Mouse (Mus musculus) embryonic facial prominence, embryonic 14.5 days (tissue): ENCODE results near the gene Mocs3. TPM values are rescaled to one million over a fixed set of nuclear protein-coding genes. Genes with fewer than 3 reads are reported as not detected.
A peak's percentile ranks its signal among the peaks of the same experiment; 100 is the strongest.

Source experiments
- ATAC-seq: fragments of 200-750 bp; cut with Nextera tagmentation; 2 replicates; pipeline ENCODE4 v1.8.0; 2017; ENCODE audit warnings: low read depth, moderate number of reproducible peaks, moderate TSS enrichment
- DNase-seq: peaks from one replicate; pipeline ENCODE4 v3.0.0-alpha.2; 2015; ENCODE audit warnings: low spot score
- H3K27ac ChIP-seq: fragments of 300-500 bp; sonication (generic); replicated peaks from 2 replicates; pipeline ENCODE4 v1.5.1; 2014; ENCODE audit warnings: low read depth, mild to moderate bottlenecking, low read length, moderate library complexity
- H3K27me3 ChIP-seq: fragments of 300-500 bp; sonication (generic); replicated peaks from 2 replicates; pipeline ENCODE4 v1.6.1; 2014; ENCODE audit warnings: low read length; ENCODE audit not compliant: control insufficient read depth, insufficient read depth
- H3K36me3 ChIP-seq: fragments of 300-500 bp; sonication (generic); 2 replicates; pipeline ENCODE4 v1.6.1; 2014; ENCODE audit warnings: low read length, mixed read lengths; ENCODE audit not compliant: control insufficient read depth, insufficient read depth
- H3K4me1 ChIP-seq: fragments of 300-500 bp; sonication (generic); 2 replicates; pipeline ENCODE4 v1.6.1; 2014; ENCODE audit warnings: antibody characterized with exemption, low read length; ENCODE audit not compliant: control insufficient read depth, insufficient read depth
- H3K4me2 ChIP-seq: fragments of 300-500 bp; sonication (generic); 2 replicates; pipeline ENCODE4 v1.6.1; 2014; ENCODE audit warnings: low read depth, mild to moderate bottlenecking, low read length, moderate library complexity, mixed read lengths
- H3K4me3 ChIP-seq: fragments of 300-500 bp; sonication (generic); 2 replicates; pipeline ENCODE4 v1.5.1; 2014; ENCODE audit warnings: low read depth, mild to moderate bottlenecking, low read length
- H3K9ac ChIP-seq: fragments of 300-500 bp; sonication (generic); 2 replicates; pipeline ENCODE4 v1.6.1; 2014; ENCODE audit warnings: low read depth, mild to moderate bottlenecking, low read length, moderate library complexity, mixed read lengths
- H3K9me3 ChIP-seq: fragments of 300-500 bp; sonication (generic); 2 replicates; pipeline ENCODE4 v1.6.1; 2016; ENCODE audit warnings: low read length; ENCODE audit not compliant: control insufficient read depth
- WGBS: fragments of 180-500 bp; shearing (Covaris S2); extraction: QIAGEN DNeasy Blood & Tissue Kit; methylation state at CpG from one replicate; pipeline ENCODE4 v1.1.7; 2014; 5-methylcytosine and 5-hydroxymethylcytosine counted together
- polyA plus RNA-seq: library from polyadenylated mRNA; unstranded; fragments of >200 nt; fragmentation: Nextera tagmentation; extraction: Ambion mirVana; gene quantifications from 2 replicates; pipeline ENCODE4 v1.2.1, GENCODE M21; 2014

Mocs3 gene
- polyA plus RNA-seq, 1 experiment from 2014 or later: 8.8 TPM

DNA sequence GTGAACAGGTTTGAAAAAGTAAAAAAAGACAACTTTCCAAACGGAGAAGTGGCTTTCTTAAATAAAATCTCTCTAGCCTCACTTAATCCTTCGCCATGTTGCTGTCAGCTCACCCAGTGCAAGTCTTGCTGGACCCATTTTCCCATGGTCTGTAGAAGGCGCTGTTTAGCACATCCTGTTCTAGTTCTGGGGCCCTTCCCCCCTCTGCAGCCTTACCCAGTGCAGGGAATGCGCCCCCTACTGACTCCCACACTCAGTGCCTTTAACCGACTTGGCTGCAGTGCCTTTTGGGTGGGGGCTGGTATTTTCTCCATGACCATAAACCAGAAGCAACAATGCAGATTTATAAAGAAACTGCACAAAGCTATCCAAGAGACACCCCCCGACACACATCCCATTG, 25.2 kb upstream of the Mocs3 start:
- ATAC-seq (peak; percentile 47; the same call in 1 of the 2 replicates), DNase-seq (peak; percentile 95)
- Histone ChIP-seq H3K4me2 (peak overlapping the region; percentile 59), H3K4me1 (peaks cover 23% of the 10 kb centered on the region), H3K9ac (peak overlapping the region; percentile 100), H3K4me3 (peak overlapping the region; percentile 97), H3K27me3 (no peaks in the 10 kb centered on the region), H3K9me3 (peaks cover 4% of the 10 kb centered on the region; the same call in 1 of the 2 replicates), H3K27ac (peak overlapping the region; percentile 99), H3K36me3 (peaks cover 37% of the 10 kb centered on the region)
- WGBS: 6% methylated on average over 6 of the region's 6 CpGs

DNA sequence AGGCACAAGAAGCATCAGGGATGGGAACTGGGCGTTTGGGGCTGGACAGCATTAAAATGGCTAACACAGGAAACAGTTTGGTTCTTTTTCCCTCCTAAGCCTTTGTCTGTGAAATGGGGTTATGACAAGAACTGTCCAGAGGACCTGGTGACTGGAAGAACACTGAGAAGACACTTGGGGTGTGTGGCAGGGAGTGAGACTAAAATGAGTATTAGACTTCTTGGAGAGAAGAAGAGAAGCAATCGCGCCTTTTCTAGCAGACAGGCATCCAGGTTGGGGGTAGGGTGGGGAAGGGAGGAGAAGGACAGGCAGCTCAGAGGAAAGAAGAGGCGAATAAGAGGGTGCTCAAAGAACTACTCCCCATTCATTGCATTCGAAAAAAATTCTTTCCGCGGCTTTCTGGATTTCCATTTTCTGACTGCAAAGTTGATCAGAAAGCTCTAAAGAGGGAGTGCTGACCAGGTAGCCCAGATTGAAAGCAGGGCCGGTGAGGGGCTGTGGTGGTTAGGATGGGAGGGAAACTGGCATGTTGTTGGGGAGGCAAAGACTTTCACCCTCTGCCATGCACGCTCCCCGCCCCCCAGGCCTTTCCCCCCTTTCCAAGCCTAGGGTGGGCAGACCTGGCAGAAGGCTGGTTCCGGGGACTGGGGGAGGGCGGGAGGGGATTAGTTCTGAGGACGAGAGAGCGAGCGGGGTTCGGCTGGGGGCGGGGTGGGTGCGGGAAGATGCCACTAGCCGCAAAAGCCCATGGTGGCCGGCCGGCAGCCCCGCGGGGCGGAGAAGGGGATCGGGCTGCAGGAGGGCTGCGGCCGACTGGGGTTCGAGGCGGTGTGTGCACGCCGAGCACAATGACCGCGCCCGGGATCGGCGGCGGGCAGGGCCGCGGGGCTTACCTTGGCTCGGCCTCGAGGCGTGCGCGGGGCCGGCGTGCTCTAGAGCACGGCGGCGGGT, 24.5 kb upstream of the Mocs3 start:
- Histone ChIP-seq H3K4me2 (peak overlapping the region; percentile 59), H3K4me1 (peaks cover 16% of the 10 kb centered on the region), H3K9ac (peak overlapping the region; percentile 100), H3K4me3 (peak overlapping the region; percentile 97), H3K9me3 (peaks cover 4% of the 10 kb centered on the region; the same call in 1 of the 2 replicates), H3K36me3 (peaks cover 44% of the 10 kb centered on the region), H3K27ac (peak overlapping the region; percentile 99), H3K27me3 (no peaks in the 10 kb centered on the region)
- 0% methylated on average over 31 of the region's 49 CpGs for WGBS
- ATAC-seq (peak; percentile 8; the same call in 1 of the 2 replicates), DNase-seq (peak; percentile 23)

DNA sequence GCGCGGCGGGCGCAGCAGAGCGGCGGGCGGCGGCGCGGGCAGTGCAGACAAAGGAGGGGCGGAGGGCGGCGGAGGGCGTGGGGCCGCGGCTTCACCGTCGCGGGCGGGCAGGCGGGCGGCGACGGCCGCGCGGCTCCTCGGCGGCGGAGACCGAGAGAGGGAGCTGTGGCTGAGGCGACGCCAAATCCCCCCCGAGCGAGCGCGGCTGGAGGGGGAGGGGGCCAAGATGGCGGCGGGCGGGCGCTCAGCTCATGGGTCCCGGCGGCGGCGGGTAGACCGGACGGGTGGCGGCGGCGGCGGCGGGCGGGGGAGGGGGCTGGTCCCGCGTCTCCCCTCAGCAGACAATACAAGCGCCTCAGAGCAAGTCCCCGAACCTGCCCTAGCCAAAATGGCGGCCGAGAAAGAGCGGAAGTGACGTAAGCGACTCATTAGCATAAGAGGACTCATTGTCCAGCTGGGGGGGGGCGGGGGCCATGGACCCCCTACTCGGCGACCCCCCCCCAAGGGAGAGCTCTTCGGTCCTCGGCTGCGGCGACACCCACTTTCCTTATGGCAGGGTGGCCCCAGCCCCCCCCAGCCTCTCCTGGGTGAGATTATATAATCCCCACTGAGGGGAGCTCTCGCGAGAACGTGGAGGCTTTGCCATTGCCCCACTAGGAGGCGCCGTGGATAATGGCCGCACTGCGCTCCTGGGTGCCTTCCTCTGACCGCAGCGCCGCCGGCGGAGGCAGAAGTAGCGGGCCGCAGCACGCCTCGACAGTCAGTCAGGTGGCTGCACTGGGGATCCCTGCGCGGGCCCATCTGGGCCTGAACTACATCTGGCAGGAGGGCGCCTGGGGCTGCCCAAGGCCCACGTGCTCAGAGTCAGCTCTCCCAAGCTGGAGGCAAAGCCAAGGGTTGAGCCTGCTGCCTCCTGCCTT, 23.4 kb upstream of the Mocs3 start, which contains the start of gene Adnp:
Gene Adnp (minus strand): TSS at position 388 of the 920 bp plus-strand sequence.
- 1% methylated on average over 21 of the region's 89 CpGs for WGBS
- DNase-seq: peak; percentile 98
- peaks cover 11% of the 10 kb centered on the region for H3K4me1 ChIP-seq
- ATAC-seq: peak; percentile 93
- peaks cover 54% of the 10 kb centered on the region for H3K36me3 ChIP-seq
- H3K27me3 ChIP-seq: no peaks in the 10 kb centered on the region
- H3K9me3 ChIP-seq: peaks cover 4% of the 10 kb centered on the region; the same call in 1 of the 2 replicates
- H3K4me2 ChIP-seq: peak within 1 kb of the TSS; percentile 59
- peak within 1 kb of the TSS; percentile 99 for H3K27ac ChIP-seq
- peak within 1 kb of the TSS; percentile 97 for H3K4me3 ChIP-seq
- H3K9ac ChIP-seq: peak within 1 kb of the TSS; percentile 100

DNA sequence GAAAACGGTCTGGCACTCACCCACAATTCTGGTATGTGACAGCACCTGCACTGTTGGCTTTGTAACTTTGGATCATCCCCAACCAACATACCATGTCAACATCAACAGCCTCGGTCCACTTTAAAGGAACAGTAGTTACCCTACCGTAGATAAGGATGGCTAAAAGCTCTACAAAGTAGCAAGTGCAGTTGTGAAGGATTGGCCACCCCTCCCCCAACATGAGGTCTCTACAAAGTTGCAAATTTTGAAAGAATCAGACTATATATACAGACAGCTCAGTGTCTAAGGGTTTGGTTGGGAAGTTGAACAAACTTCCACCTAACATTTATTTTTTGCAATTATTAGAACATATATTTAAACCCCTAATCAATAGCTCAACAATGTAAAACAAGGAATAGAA, 22.5 kb upstream of the Mocs3 start:
- 90% methylated on average over 3 of the region's 3 CpGs for WGBS
- H3K27me3 ChIP-seq: no peaks in the 10 kb centered on the region
- peak overlapping the region; percentile 38; the same call in 1 of the 2 replicates for H3K9ac ChIP-seq
- ATAC-seq: no peak
- H3K27ac ChIP-seq: peak overlapping the region; percentile 99
- peaks cover 63% of the 10 kb centered on the region for H3K36me3 ChIP-seq
- H3K4me2 ChIP-seq: peak overlapping the region; percentile 59
- DNase-seq: no peak
- H3K4me3 ChIP-seq: no peak overlapping the region
- H3K9me3 ChIP-seq: peaks cover 4% of the 10 kb centered on the region; the same call in 1 of the 2 replicates
- H3K4me1 ChIP-seq: peaks cover 11% of the 10 kb centered on the region

DNA sequence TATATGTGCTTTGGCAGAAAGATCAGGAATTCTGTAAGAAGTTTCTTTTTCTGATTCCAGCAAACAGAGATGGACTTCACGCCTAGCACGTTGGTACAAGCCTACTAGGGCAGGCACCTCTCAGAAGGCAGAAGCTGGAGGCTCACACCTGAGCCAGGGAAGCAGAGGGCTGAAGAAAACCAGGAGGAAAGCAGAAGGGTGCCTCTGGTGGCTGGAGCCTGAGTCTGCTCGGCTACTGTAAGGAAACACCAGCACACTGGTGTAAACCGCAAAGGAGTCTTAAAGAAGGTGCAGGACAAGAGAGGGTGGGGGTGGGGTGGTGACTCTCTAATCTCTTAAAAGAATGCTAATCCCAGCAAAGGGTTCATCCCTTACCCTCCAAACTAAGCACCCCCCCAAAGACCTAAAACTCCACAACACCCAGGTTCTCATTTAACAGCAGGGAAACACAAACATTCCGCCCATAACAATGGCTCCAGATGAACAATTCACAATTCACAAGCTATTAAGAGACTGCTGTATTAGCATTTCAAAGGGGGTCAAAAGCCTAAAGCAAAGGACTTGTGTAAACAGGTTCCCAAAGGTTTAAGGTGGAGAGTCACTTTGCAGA, 16.5 kb upstream of the Mocs3 start:
- Histone ChIP-seq H3K4me3 (no peak overlapping the region), H3K4me1 (no peaks in the 10 kb centered on the region), H3K27ac (no peak overlapping the region), H3K36me3 (peaks cover 88% of the 10 kb centered on the region), H3K4me2 (no peak overlapping the region), H3K9me3 (no peaks in the 10 kb centered on the region), H3K27me3 (no peaks in the 10 kb centered on the region), H3K9ac (no peak overlapping the region)
- 49% methylated on average over 5 of the region's 5 CpGs for WGBS
- ATAC-seq (no peak), DNase-seq (no peak)

DNA sequence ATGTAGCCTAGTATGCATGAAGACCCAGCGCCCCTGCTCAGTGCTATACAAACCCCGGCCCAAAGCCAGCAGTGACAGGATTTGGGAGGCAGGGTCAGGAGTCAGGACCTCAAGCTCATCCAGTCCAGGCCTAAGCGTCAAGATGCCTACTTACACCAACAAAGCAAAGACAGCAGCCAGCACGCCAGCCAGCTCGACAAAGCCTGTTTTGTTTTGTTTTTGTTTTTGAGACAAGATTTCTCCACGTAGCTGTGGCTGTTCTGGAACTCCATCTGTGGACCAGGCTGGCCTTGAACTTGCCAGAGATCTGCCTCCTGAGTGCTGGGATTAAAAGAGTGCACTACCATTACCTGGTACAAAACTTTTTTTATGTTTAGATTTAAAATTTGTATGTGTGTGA, 7.1 kb upstream of the Mocs3 start:
- DNase-seq (no peak), ATAC-seq (no peak)
- peaks cover 78% of the 10 kb centered on the region for H3K36me3 ChIP-seq
- WGBS: 90% methylated on average over 6 of the region's 6 CpGs
- H3K4me3 ChIP-seq: no peak overlapping the region
- H3K27ac ChIP-seq: no peak overlapping the region
- H3K4me1 ChIP-seq: 0 out of 2 replicates have a peak, but pooled peaks cover under 1% of the 10 kb centered on the region
- no peaks in the 10 kb centered on the region for H3K27me3 ChIP-seq
- H3K9me3 ChIP-seq: no peaks in the 10 kb centered on the region
- no peak overlapping the region for H3K9ac ChIP-seq
- no peak overlapping the region for H3K4me2 ChIP-seq

DNA sequence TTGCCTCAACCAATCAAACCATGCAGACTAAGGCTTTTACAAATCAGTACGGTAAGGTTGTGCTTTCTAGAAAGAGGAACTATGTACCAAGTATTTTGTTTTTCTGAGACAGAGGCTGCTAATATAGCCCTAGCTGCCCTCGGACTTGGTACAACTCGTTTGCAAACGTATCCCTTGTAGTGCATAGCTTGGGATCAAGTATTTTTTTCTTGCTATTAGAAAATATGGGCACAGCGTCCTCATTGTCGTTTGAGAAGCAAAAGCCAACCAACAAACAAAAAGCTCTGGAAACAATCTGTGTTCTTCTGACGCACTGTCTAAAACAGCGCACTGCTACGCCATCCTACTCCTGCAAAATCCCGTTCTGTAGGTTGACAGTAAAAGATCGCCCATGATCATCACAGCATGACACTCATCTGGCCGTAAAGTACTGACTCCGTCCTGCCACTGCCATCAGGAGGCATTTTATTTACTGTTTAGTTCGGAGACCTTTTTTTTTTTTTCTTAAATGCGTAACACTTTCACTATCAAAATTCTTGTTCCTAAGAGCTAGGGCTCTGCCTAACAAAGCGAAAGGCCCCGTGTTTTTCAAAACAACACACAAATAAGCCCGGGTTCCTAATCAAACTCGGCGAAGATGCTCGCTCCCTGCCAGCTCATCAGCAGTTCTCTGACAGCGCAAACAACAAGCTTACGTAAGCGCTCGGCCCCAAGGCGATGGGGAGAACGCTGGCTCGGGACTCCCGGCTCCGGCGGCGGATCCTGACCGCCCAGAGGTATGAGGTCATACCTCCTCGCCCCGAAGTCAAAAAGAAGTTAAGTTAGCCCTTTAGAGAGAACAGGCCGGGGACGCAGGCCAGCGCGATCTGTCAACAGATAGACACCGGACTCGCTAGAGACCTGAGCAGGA, 1.1 kb upstream of the Mocs3 start:
- Histone ChIP-seq H3K36me3 (peaks cover 49% of the 10 kb centered on the region), H3K9ac (peak overlapping the region; percentile 95), H3K4me2 (peak overlapping the region; percentile 99), H3K27ac (peak overlapping the region; percentile 93), H3K4me3 (peak overlapping the region; percentile 100), H3K4me1 (peaks cover 18% of the 10 kb centered on the region), H3K27me3 (no peaks in the 10 kb centered on the region), H3K9me3 (no peaks in the 10 kb centered on the region)
- DNase-seq: no peak
- 0 out of 2 replicates have a peak, but pooled peaks have one; percentile 1 for ATAC-seq
- WGBS: 19% methylated on average over 41 of the region's 41 CpGs
